Mouse (Mus musculus) ES-Bruce4 (cell line): ENCODE measurements around the gene Mroh2a. TPM values are rescaled to one million over a fixed set of nuclear protein-coding genes. Genes with fewer than 3 reads are reported as not detected.

Experiments used
- H3K27ac ChIP-seq: 2 replicates; pipeline ENCODE4 v1.5.1; 2012; ENCODE audit warnings: low read length, inconsistent platforms; ENCODE audit not compliant: insufficient read depth
- H3K27me3 ChIP-seq: 2 replicates; pipeline ENCODE4 v1.6.1; 2012; ENCODE audit warnings: mild to moderate bottlenecking, low read length, inconsistent platforms; ENCODE audit not compliant: control insufficient read depth, poor library complexity, insufficient read depth, severe bottlenecking
- H3K36me3 ChIP-seq: 2 replicates; pipeline ENCODE4 v1.6.1; 2012; ENCODE audit warnings: inconsistent platforms, mild to moderate bottlenecking, low read length, moderate library complexity; ENCODE audit not compliant: control insufficient read depth, poor library complexity, insufficient read depth, severe bottlenecking
- H3K4me1 ChIP-seq: one replicate; pipeline ENCODE4 v1.8.1; 2011; ENCODE audit warnings: low read length; ENCODE audit not compliant: control insufficient read depth, insufficient read depth
- H3K4me3 ChIP-seq: 2 replicates; pipeline ENCODE4 v1.5.1; 2011; ENCODE audit warnings: low read depth, mild to moderate bottlenecking, low read length
- H3K9ac ChIP-seq: 2 replicates; pipeline ENCODE4 v1.6.1; 2012; ENCODE audit warnings: low read depth, mild to moderate bottlenecking, inconsistent platforms; ENCODE audit not compliant: poor library complexity, severe bottlenecking
- H3K9me3 ChIP-seq: replicated peaks from 2 replicates; pipeline ENCODE4 v1.6.1; 2012; ENCODE audit warnings: mild to moderate bottlenecking, low read length, inconsistent platforms; ENCODE audit not compliant: control insufficient read depth, poor library complexity, insufficient read depth, severe bottlenecking
- CTCF ChIP-seq: IDR thresholded peaks from one replicate; pipeline ENCODE4 v1.8.1; 2011; ENCODE audit warnings: low read depth, low read length
- EP300 ChIP-seq: IDR thresholded peaks from 2 replicates; pipeline ENCODE4 v1.6.1; 2011; ENCODE audit warnings: low read depth, low read length; ENCODE audit not compliant: insufficient read depth
- POLR2A ChIP-seq: IDR thresholded peaks from one replicate; pipeline ENCODE4 v1.8.1; 2011; ENCODE audit warnings: low read length; ENCODE audit not compliant: insufficient read depth
- polyA plus RNA-seq: library from polyadenylated mRNA; stranded (reverse); fragments of >200 nt; gene quantifications from 2 replicates; pipeline ENCODE4 v1.2.4, GENCODE M21; 2011; ENCODE audit warnings: low read depth; ENCODE audit not compliant: missing spikeins, insufficient read depth, insufficient read length

Gene Mroh2a
- polyA plus RNA-seq, 1 experiment = not detected

GRCm38 (mm10) chr1:88227482-88227881, 696 bp downstream of the Mroh2a start:
- no peaks in the 10 kb centered on the region for H3K36me3 ChIP-seq
- no peak overlapping the region for H3K9ac ChIP-seq
- H3K4me3 ChIP-seq = no peak overlapping the region
- no peaks in the 10 kb centered on the region for H3K4me1 ChIP-seq
- no peaks in the 10 kb centered on the region for H3K27me3 ChIP-seq
- no peaks in the 10 kb centered on the region for H3K9me3 ChIP-seq
- H3K27ac ChIP-seq = no peak overlapping the region
- TF ChIP-seq CTCF (no peak), POLR2A (no peak), EP300 (no peak)

GRCm38 (mm10) chr1:88228121-88228520, 1.3 kb downstream of the Mroh2a start:
- Histone ChIP-seq H3K9ac (no peak overlapping the region), H3K9me3 (no peaks in the 10 kb centered on the region), H3K36me3 (no peaks in the 10 kb centered on the region), H3K27ac (no peak overlapping the region), H3K4me1 (no peaks in the 10 kb centered on the region), H3K4me3 (no peak overlapping the region), H3K27me3 (no peaks in the 10 kb centered on the region)
- no peak for TF ChIP-seq CTCF
- no peak for TF ChIP-seq EP300
- no peak for TF ChIP-seq POLR2A

GRCm38 (mm10) chr1:88229566-88229965, 2.8 kb downstream of the Mroh2a start:
- TF ChIP-seq CTCF = no peak
- TF ChIP-seq EP300 = no peak
- TF ChIP-seq POLR2A = no peak
- no peak overlapping the region for H3K27ac ChIP-seq
- no peaks in the 10 kb centered on the region for H3K9me3 ChIP-seq
- no peaks in the 10 kb centered on the region for H3K4me1 ChIP-seq
- H3K27me3 ChIP-seq = no peaks in the 10 kb centered on the region
- H3K4me3 ChIP-seq = no peak overlapping the region
- no peaks in the 10 kb centered on the region for H3K36me3 ChIP-seq
- H3K9ac ChIP-seq = no peak overlapping the region

GRCm38 (mm10) chr1:88229986-88230385, 3.2 kb downstream of the Mroh2a start:
- TF ChIP-seq CTCF (no peak), POLR2A (no peak), EP300 (no peak)
- no peaks in the 10 kb centered on the region for H3K36me3 ChIP-seq
- H3K27ac ChIP-seq = no peak overlapping the region
- no peaks in the 10 kb centered on the region for H3K27me3 ChIP-seq
- H3K4me3 ChIP-seq = no peak overlapping the region
- no peaks in the 10 kb centered on the region for H3K4me1 ChIP-seq
- H3K9ac ChIP-seq = no peak overlapping the region
- no peaks in the 10 kb centered on the region for H3K9me3 ChIP-seq

GRCm38 (mm10) chr1:88230421-88230820, 3.6 kb downstream of the Mroh2a start:
- H3K9ac ChIP-seq = no peak overlapping the region
- no peak overlapping the region for H3K4me3 ChIP-seq
- no peaks in the 10 kb centered on the region for H3K27me3 ChIP-seq
- TF ChIP-seq EP300 (no peak), POLR2A (no peak), CTCF (no peak)
- H3K36me3 ChIP-seq = no peaks in the 10 kb centered on the region
- H3K4me1 ChIP-seq = no peaks in the 10 kb centered on the region
- H3K27ac ChIP-seq = no peak overlapping the region
- H3K9me3 ChIP-seq = no peaks in the 10 kb centered on the region

- Histone ChIP-seq H3K9me3 (no peaks in the 10 kb centered on the region), H3K4me1 (no peaks in the 10 kb centered on the region), H3K27me3 (no peaks in the 10 kb centered on the region), H3K9ac (no peak overlapping the region), H3K4me3 (no peak overlapping the region), H3K36me3 (no peaks in the 10 kb centered on the region), H3K27ac (no peak overlapping the region)
- TF ChIP-seq CTCF (no peak), POLR2A (no peak), EP300 (no peak)
These were observed 4.4 kb downstream of the Mroh2a start for GRCm38 (mm10) chr1:88230981-88231802.
